Mouse (Mus musculus) embryonic facial prominence, embryonic 13.5 days (tissue): Measurements from ENCODE around the gene Fcgr2b. TPM values are rescaled to one million over a fixed set of nuclear protein-coding genes. Genes with fewer than 3 reads are reported as not detected.

ENCODE experiments used
- ATAC-seq: fragments of 200-750 bp; cut with Nextera tagmentation; 2 replicates; pipeline ENCODE4 v1.8.0; 2017; ENCODE audit warnings: low read depth; ENCODE audit not compliant: insufficient number of reproducible peaks, insufficient read depth, low FRiP score, low TSS enrichment
- H3K27ac ChIP-seq: fragments of 300-500 bp; sonication (generic); 2 replicates; pipeline ENCODE4 v1.5.1; 2015; ENCODE audit warnings: moderate library complexity, mild to moderate bottlenecking, inconsistent platforms
- H3K27me3 ChIP-seq: fragments of 300-500 bp; sonication (generic); 2 replicates; pipeline ENCODE4 v1.6.1; 2015; ENCODE audit warnings: mild to moderate bottlenecking, inconsistent platforms
- H3K36me3 ChIP-seq: fragments of 300-500 bp; sonication (generic); 2 replicates; pipeline ENCODE4 v1.6.1; 2015; ENCODE audit warnings: mild to moderate bottlenecking, inconsistent platforms
- H3K4me1 ChIP-seq: fragments of 300-500 bp; sonication (generic); 2 replicates; pipeline ENCODE4 v1.6.1; 2015; ENCODE audit warnings: inconsistent platforms
- H3K4me2 ChIP-seq: fragments of 300-500 bp; sonication (generic); 2 replicates; pipeline ENCODE4 v1.6.1; 2015; ENCODE audit warnings: moderate library complexity, mild to moderate bottlenecking, inconsistent platforms
- H3K4me3 ChIP-seq: fragments of 300-500 bp; sonication (generic); 2 replicates; pipeline ENCODE4 v1.5.1; 2015; ENCODE audit warnings: mild to moderate bottlenecking, inconsistent platforms
- H3K9ac ChIP-seq: fragments of 300-500 bp; sonication (generic); 2 replicates; pipeline ENCODE4 v1.6.1; 2015; ENCODE audit warnings: mild to moderate bottlenecking, inconsistent platforms
- H3K9me3 ChIP-seq: fragments of 300-500 bp; sonication (generic); 2 replicates; pipeline ENCODE4 v1.6.1; 2016; ENCODE audit warnings: inconsistent platforms
- WGBS: fragments of 180-500 bp; shearing (Covaris S2); methylation state at CpG from one replicate; pipeline ENCODE4 v1.1.7; 2015; ENCODE audit warnings: mixed read lengths; 5-methylcytosine and 5-hydroxymethylcytosine counted together
- polyA plus RNA-seq: library from polyadenylated mRNA; unstranded; fragments of >200 nt; fragmentation: Nextera tagmentation; extraction: Ambion mirVana; gene quantifications from 2 replicates; pipeline ENCODE4 v1.2.1, GENCODE M21; 2015

The Fcgr2b gene
- polyA plus RNA-seq, 1 experiment from 2014 or later = 1.0 TPM

GRCm38 (mm10) chr1:170919308-170919707 lies 57.0 kb downstream of the Fcgr2b start:
- H3K4me3 ChIP-seq = no peak overlapping the region
- H3K36me3 ChIP-seq = no peaks in the 10 kb centered on the region
- H3K27me3 ChIP-seq = no peaks in the 10 kb centered on the region
- H3K9ac ChIP-seq = no peak overlapping the region
- ATAC-seq = no peak
- no peak overlapping the region for H3K27ac ChIP-seq
- no peaks in the 10 kb centered on the region for H3K4me1 ChIP-seq
- no peaks in the 10 kb centered on the region for H3K9me3 ChIP-seq
- H3K4me2 ChIP-seq = no peak overlapping the region
- 93% methylated on average over 8 of the region's 8 CpGs for WGBS

DNA sequence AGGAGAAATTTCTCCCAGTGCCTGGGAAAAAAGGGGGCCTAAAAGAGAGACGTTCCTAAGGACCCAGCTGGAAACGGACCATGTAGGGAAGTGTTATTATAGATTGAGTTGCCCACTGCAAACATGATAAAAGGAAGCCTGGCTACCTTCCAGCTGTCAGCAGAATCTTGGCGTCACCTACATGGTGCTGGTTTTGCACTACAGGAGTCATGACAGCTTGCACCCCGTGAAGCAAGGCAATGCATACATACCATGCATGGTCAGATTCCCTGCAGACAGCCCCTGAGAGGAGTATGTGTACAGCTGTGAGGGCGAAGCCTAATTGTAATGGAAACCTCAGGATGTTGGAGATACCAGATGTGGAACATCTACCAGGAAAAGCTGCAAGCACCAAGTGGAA lies 60.7 kb downstream of the Fcgr2b start:
- Histone ChIP-seq H3K4me1 (no peaks in the 10 kb centered on the region), H3K36me3 (no peaks in the 10 kb centered on the region), H3K4me2 (no peak overlapping the region), H3K27me3 (peaks cover 3% of the 10 kb centered on the region; the same call in 1 of the 2 replicates), H3K4me3 (no peak overlapping the region), H3K9me3 (no peaks in the 10 kb centered on the region), H3K27ac (no peak overlapping the region), H3K9ac (no peak overlapping the region)
- no peak for ATAC-seq
- 69% methylated on average over 5 of the region's 5 CpGs for WGBS

- Histone ChIP-seq H3K4me2 (no peak within 1 kb of the TSS), H3K9me3 (no peaks in the 10 kb centered on the region), H3K4me1 (peaks cover 6% of the 10 kb centered on the region), H3K27me3 (peaks cover 27% of the 10 kb centered on the region), H3K9ac (no peak within 1 kb of the TSS), H3K36me3 (no peaks in the 10 kb centered on the region), H3K27ac (no peak within 1 kb of the TSS), H3K4me3 (no peak within 1 kb of the TSS)
- WGBS = 70% methylated on average over 5 of the region's 5 CpGs
- ATAC-seq = no peak
These were observed 63.3 kb downstream of the Fcgr2b start, which contains the start of gene Fcrlb for GRCm38 (mm10) chr1:170912891-170913615. TSS of gene Fcrlb (minus strand) at chr1:170912941.

DNA sequence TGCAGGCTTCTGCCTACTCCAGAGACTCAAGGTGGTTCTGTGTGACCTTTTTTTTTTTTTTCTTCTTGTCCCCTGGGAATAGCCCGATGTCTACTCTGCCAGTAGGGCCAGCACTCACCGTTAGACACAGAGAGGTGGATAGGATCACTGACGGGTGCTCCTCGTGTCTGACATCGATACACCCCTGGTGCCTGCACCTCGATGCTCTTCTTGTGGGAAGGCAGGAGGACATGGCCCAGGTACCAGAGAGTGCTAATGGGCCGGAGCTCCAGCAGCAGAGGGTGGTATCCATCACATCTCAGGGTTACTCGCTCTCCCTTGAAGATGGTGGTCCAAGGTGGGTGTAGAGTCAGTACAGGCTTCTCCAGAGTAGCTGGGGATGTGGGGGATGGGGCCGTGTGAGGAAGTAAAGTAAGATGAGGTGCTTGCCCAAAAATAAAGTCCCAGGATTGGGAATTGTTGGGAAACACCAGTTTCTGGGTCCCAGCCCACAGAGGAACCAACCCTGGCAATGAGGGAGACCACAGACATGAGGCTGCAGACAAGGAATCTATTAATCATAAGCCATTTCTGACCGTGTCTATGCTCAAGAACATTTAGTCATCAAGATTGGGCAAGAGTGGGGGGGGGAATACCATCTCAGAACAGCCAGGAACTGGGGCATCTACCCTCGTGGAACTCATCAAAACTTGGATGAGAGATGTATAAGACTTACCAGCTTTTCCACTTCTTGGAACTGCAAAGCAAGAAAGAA lies 64.3 kb downstream of the Fcgr2b start:
- Histone ChIP-seq H3K9ac (no peak overlapping the region), H3K4me2 (no peak overlapping the region), H3K4me3 (no peak overlapping the region), H3K9me3 (no peaks in the 10 kb centered on the region), H3K36me3 (no peaks in the 10 kb centered on the region), H3K27ac (no peak overlapping the region), H3K27me3 (peaks cover 37% of the 10 kb centered on the region), H3K4me1 (peaks cover 15% of the 10 kb centered on the region)
- ATAC-seq = no peak
- 85% methylated on average over 11 of the region's 11 CpGs for WGBS

Other genes starting within 250 kb of the Fcgr2b start
- 7.3 and 7.8 TPM in 2 replicates for gene Atf6, start 108.8 kb downstream of the Fcgr2b start, polyA plus RNA-seq
- gene Gm26620, start 91.5 kb downstream of the Fcgr2b start, polyA plus RNA-seq = 0.42 and 0.83 TPM in 2 replicates
- 52.3 and 54.4 TPM in 2 replicates for gene Dusp12, start 91.0 kb downstream of the Fcgr2b start, polyA plus RNA-seq
- not detected in 2 replicates for gene Fcrlb, start 63.6 kb downstream of the Fcgr2b start, polyA plus RNA-seq
- gene Fcrla, start 49.0 kb downstream of the Fcgr2b start, polyA plus RNA-seq = not detected in 2 replicates
- 0.41 and 0.55 TPM in 2 replicates for gene Fcgr4, start 42.4 kb upstream of the Fcgr2b start, polyA plus RNA-seq
- 9.4 and 10.1 TPM in 2 replicates for gene Fcgr3, start 88.4 kb upstream of the Fcgr2b start, polyA plus RNA-seq
- 1.3 and 2.1 TPM in 2 replicates for gene Cfap126, start 137.4 kb upstream of the Fcgr2b start, polyA plus RNA-seq
- 249 and 258 TPM in 2 replicates for gene Sdhc, start 174.1 kb upstream of the Fcgr2b start, polyA plus RNA-seq
- 7.7 and 9.4 TPM in 2 replicates for gene Mpz, start 174.2 kb upstream of the Fcgr2b start, polyA plus RNA-seq
- 20.6 and 25.2 TPM in 2 replicates for gene Pcp4l1, start 219.7 kb upstream of the Fcgr2b start, polyA plus RNA-seq
- 0.10 and 0.28 TPM in 2 replicates for gene Nr1i3, start 237.4 kb upstream of the Fcgr2b start, polyA plus RNA-seq
- 30.2 and 30.9 TPM in 2 replicates for gene Tomm40l, start 246.0 kb upstream of the Fcgr2b start, polyA plus RNA-seq
- gene Apoa2, start 248.5 kb upstream of the Fcgr2b start, polyA plus RNA-seq = 0.80 and 56.2 TPM in 2 replicates